Mouse (Mus musculus) brain, adult 2 months (tissue): Measurements from ENCODE around the gene Klrb1b.
A peak's percentile ranks its signal among the peaks of the same experiment; 100 is the strongest.

Experiments used
- DNase-seq: peaks from one replicate; pipeline ENCODE4 v3.0.0; 2011; ENCODE audit warnings: low read depth, low spot score

Klrb1b gene

GRCm38 (mm10) chr6:128826132-128826531, at the start of gene Klrb1b, which contains the start of gene Gm44511:
Gene Klrb1b (minus strand): TSS chr6:128826331.
Gene Gm44511 (minus strand): TSS chr6:128826315.
- no peak for DNase-seq

GRCm38 (mm10) chr6:128871910-128872610, 45.9 kb upstream of the Klrb1b start:
- DNase-seq, result no peak

GRCm38 (mm10) chr6:128868861-128869260, 42.7 kb upstream of the Klrb1b start:
- DNase-seq, result no peak

GRCm38 (mm10) chr6:128857976-128858375, 31.8 kb upstream of the Klrb1b start:
- no peak for DNase-seq

GRCm38 (mm10) chr6:128856250-128856649, 30.1 kb upstream of the Klrb1b start:
- peak; percentile 88 for DNase-seq

GRCm38 (mm10) chr6:128855477-128855876, 29.3 kb upstream of the Klrb1b start:
- no peak for DNase-seq

- no peak for DNase-seq
Measured at GRCm38 (mm10) chr6:128854895-128855294, 28.8 kb upstream of the Klrb1b start.

- peak; percentile 59 for DNase-seq
Measured at GRCm38 (mm10) chr6:128854024-128854820, 28.1 kb upstream of the Klrb1b start.

GRCm38 (mm10) chr6:128852766-128853165, 26.6 kb upstream of the Klrb1b start:
- DNase-seq, result no peak

GRCm38 (mm10) chr6:128851151-128851550, 25.0 kb upstream of the Klrb1b start:
- no peak for DNase-seq

- no peak for DNase-seq
Measured at GRCm38 (mm10) chr6:128850671-128851070, 24.5 kb upstream of the Klrb1b start.

GRCm38 (mm10) chr6:128849902-128850301, 23.8 kb upstream of the Klrb1b start:
- DNase-seq, result peak; percentile 73

GRCm38 (mm10) chr6:128847401-128847800, 21.3 kb upstream of the Klrb1b start:
- no peak for DNase-seq

GRCm38 (mm10) chr6:128845998-128846542, 19.9 kb upstream of the Klrb1b start:
- no peak for DNase-seq

- peak; percentile 89 for DNase-seq
Measured at GRCm38 (mm10) chr6:128845319-128845979, 19.3 kb upstream of the Klrb1b start.

- DNase-seq, result no peak
Measured at GRCm38 (mm10) chr6:128844586-128845080, 18.5 kb upstream of the Klrb1b start.

GRCm38 (mm10) chr6:128844131-128844530, 18.0 kb upstream of the Klrb1b start:
- peak; percentile 64 for DNase-seq

- peak; percentile 81 for DNase-seq
Measured at GRCm38 (mm10) chr6:128843479-128843992, 17.4 kb upstream of the Klrb1b start.

GRCm38 (mm10) chr6:128842945-128843478, 16.9 kb upstream of the Klrb1b start:
- DNase-seq, result peak; percentile 99

GRCm38 (mm10) chr6:128842356-128842944, 16.3 kb upstream of the Klrb1b start:
- DNase-seq, result no peak
